Mouse (Mus musculus) forebrain, embryonic 13.5 days (tissue): ENCODE measurements around the gene Rps19. TPM values are rescaled to one million over a fixed set of nuclear protein-coding genes. Genes with fewer than 3 reads are reported as not detected.
"Not testable (repeated sequence)": the region's sequence is repeated elsewhere in the genome, so short reads cannot be mapped to it uniquely, and the experiment has no call there.

Experiments used
- ATAC-seq: fragments of 200-750 bp; cut with Nextera tagmentation; 2 replicates; pipeline ENCODE4 v1.8.0; 2017
- H3K27ac ChIP-seq: fragments of 300-500 bp; sonication (generic); 2 replicates; pipeline ENCODE4 v1.5.1; 2015; ENCODE audit warnings: inconsistent platforms, mild to moderate bottlenecking, moderate library complexity
- H3K27me3 ChIP-seq: fragments of 300-500 bp; sonication (generic); 2 replicates; pipeline ENCODE4 v1.6.1; 2015; ENCODE audit warnings: mild to moderate bottlenecking, inconsistent platforms
- H3K36me3 ChIP-seq: fragments of 300-500 bp; sonication (generic); 2 replicates; pipeline ENCODE4 v1.6.1; 2015; ENCODE audit warnings: mild to moderate bottlenecking, inconsistent platforms; ENCODE audit not compliant: poor library complexity, severe bottlenecking
- H3K4me1 ChIP-seq: fragments of 300-500 bp; sonication (generic); 2 replicates; pipeline ENCODE4 v1.6.1; 2015; ENCODE audit warnings: inconsistent platforms
- H3K4me2 ChIP-seq: fragments of 300-500 bp; sonication (generic); 2 replicates; pipeline ENCODE4 v1.6.1; 2015; ENCODE audit warnings: inconsistent platforms, mild to moderate bottlenecking, moderate library complexity
- H3K4me3 ChIP-seq: fragments of 300-500 bp; sonication (generic); 2 replicates; pipeline ENCODE4 v1.5.1; 2015; ENCODE audit warnings: mild to moderate bottlenecking, inconsistent platforms
- H3K9ac ChIP-seq: fragments of 300-500 bp; sonication (generic); 2 replicates; pipeline ENCODE4 v1.6.1; 2015; ENCODE audit warnings: mild to moderate bottlenecking, inconsistent platforms
- H3K9me3 ChIP-seq: fragments of 300-500 bp; sonication (generic); replicated peaks from 2 replicates; pipeline ENCODE4 v1.6.1; 2016; ENCODE audit warnings: inconsistent platforms
- WGBS: fragments of 180-500 bp; shearing (Covaris S2); methylation state at CpG from one replicate; pipeline ENCODE4 v1.1.7; 2015; 5-methylcytosine and 5-hydroxymethylcytosine counted together
- polyA plus RNA-seq: library from polyadenylated mRNA; unstranded; fragments of >200 nt; fragmentation: Nextera tagmentation; extraction: Ambion mirVana; gene quantifications from 2 replicates; pipeline ENCODE4 v1.2.1, GENCODE M21; 2015

Gene Rps19
- polyA plus RNA-seq = 1,732 and 1,934 TPM in 2 replicates

GRCm38 (mm10) chr7:24883896-24884692 lies at the start of gene Rps19:
Gene Rps19 (plus strand): TSS chr7:24884371.
- peak; percentile 93 for ATAC-seq
- H3K9ac ChIP-seq = peak within 1 kb of the TSS; percentile 100
- H3K4me3 ChIP-seq = peak within 1 kb of the TSS; percentile 91
- H3K4me1 ChIP-seq = peaks cover 31% of the 10 kb centered on the region
- H3K27me3 ChIP-seq = no peaks in the 10 kb centered on the region
- under 1% methylated on average over 57 of the region's 57 CpGs for WGBS
- H3K9me3 ChIP-seq = no peaks in the 10 kb centered on the region
- peaks cover 35% of the 10 kb centered on the region for H3K36me3 ChIP-seq
- peak within 1 kb of the TSS; percentile 86 for H3K4me2 ChIP-seq
- H3K27ac ChIP-seq = peak within 1 kb of the TSS; percentile 91

- H3K4me1 ChIP-seq, H3K4me3 ChIP-seq, H3K27ac ChIP-seq, H3K9ac ChIP-seq, H3K4me2 ChIP-seq, H3K36me3 ChIP-seq, H3K9me3 ChIP-seq, H3K27me3 ChIP-seq, ATAC-seq: not testable (repeated sequence)
- 70% methylated on average over 13 of the region's 13 CpGs for WGBS
Measured at GRCm38 (mm10) chr7:24838732-24839409, 45.3 kb upstream of the Rps19 start.

DNA sequence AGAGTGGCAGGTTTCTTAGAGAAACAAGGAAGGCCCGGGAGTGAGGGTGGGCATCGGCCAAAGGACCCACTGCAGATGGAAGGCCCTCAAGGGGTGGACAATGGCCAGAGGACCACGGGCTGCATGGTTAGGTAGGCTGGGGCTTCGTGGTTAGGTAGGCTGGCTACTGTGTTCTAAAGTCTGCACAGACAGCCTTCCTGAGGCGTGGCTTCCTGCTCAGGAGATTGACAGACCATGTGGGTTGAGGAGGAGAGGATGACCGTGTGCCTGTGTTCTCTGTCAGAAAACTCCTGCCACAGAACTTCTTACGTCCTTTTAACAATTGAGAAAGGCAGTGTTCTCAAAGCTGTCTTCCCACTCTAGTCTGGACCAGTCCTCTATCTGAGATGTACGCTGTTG lies 44.8 kb upstream of the Rps19 start:
- no peaks in the 10 kb centered on the region for H3K9me3 ChIP-seq
- H3K9ac ChIP-seq = no peak overlapping the region
- no peak overlapping the region for H3K27ac ChIP-seq
- no peak for ATAC-seq
- H3K27me3 ChIP-seq = no peaks in the 10 kb centered on the region
- no peak overlapping the region for H3K4me3 ChIP-seq
- 80% methylated on average over 8 of the region's 8 CpGs for WGBS
- no peak overlapping the region for H3K4me2 ChIP-seq
- no peaks in the 10 kb centered on the region for H3K4me1 ChIP-seq
- H3K36me3 ChIP-seq = no peaks in the 10 kb centered on the region

DNA sequence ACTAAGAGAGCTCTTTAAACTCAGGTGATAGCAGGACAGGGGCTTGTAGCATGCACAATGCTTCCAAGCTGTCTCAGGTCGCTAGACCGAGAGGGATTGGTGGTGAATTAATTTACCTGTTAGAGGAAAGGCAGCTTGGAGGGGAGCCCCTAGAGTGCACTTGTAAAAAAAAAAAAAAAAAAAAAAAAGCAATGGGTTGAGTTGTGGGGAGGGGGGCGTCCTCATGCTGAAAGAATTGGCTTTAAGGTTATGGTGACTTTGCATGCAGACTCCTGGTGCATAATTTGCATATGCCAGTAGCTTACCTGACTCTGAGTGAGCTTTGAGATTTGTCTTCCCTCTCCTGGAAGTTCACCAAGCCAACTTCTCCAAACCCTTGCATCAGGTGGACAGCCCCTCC lies 43.8 kb upstream of the Rps19 start:
- no peak overlapping the region for H3K9ac ChIP-seq
- no peak for ATAC-seq
- H3K4me1 ChIP-seq = no peaks in the 10 kb centered on the region
- H3K27me3 ChIP-seq = no peaks in the 10 kb centered on the region
- no peaks in the 10 kb centered on the region for H3K36me3 ChIP-seq
- no peak overlapping the region for H3K4me2 ChIP-seq
- no peak overlapping the region for H3K4me3 ChIP-seq
- 58% methylated on average over 3 of the region's 3 CpGs for WGBS
- no peak overlapping the region for H3K27ac ChIP-seq
- no peaks in the 10 kb centered on the region for H3K9me3 ChIP-seq

DNA sequence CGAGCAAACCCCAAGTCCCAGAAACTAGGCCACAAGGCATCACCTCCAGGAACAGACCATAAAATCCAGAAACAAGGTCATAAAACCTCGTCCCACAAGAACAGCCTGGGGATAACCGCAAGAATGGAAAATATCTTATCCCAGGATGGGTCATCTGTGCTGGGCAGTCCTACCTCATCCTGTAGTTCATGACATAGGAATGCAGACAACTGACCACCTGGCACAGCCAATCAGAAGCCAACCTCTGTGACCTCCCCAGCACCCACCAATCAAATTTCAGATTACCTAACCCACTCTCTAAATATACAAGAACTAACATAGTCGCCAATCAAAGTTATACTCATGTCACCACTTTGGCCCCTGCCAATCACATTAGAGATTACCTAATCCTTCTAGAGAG lies 43.2 kb upstream of the Rps19 start:
- Histone ChIP-seq H3K36me3 (no peaks in the 10 kb centered on the region), H3K9me3 (no peaks in the 10 kb centered on the region), H3K4me1 (no peaks in the 10 kb centered on the region), H3K27me3 (no peaks in the 10 kb centered on the region), H3K4me3 (no peak overlapping the region), H3K27ac (no peak overlapping the region), H3K4me2 (no peak overlapping the region), H3K9ac (no peak overlapping the region)
- WGBS = 66% methylated on average over 4 of the region's 4 CpGs
- no peak for ATAC-seq

DNA sequence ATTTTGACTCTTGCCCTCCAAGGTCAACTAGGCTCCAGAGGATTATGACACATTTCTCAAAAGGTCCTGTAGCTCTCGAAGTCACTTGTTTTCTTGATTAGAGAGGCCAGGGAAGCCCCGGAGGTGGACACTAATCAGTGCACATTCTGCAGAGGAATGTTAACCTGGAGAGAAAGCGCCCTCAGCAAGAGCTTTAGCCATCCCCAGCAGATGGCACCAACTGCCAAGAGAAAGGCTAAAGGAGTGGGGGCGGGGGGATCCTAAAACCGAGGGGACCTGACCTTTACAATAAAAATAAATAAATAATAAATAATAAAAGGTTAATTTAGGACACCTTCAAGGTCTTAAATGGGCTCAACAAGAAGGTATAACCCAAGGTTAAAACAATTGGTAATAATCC lies 40.0 kb upstream of the Rps19 start:
- Histone ChIP-seq H3K9ac (no peak overlapping the region), H3K4me2 (no peak overlapping the region), H3K27ac (no peak overlapping the region), H3K9me3 (no peaks in the 10 kb centered on the region), H3K27me3 (no peaks in the 10 kb centered on the region), H3K4me1 (0 out of 2 replicates have a peak, but pooled peaks cover 5% of the 10 kb centered on the region), H3K36me3 (no peaks in the 10 kb centered on the region), H3K4me3 (no peak overlapping the region)
- WGBS = 43% methylated on average over 5 of the region's 5 CpGs
- no peak for ATAC-seq

DNA sequence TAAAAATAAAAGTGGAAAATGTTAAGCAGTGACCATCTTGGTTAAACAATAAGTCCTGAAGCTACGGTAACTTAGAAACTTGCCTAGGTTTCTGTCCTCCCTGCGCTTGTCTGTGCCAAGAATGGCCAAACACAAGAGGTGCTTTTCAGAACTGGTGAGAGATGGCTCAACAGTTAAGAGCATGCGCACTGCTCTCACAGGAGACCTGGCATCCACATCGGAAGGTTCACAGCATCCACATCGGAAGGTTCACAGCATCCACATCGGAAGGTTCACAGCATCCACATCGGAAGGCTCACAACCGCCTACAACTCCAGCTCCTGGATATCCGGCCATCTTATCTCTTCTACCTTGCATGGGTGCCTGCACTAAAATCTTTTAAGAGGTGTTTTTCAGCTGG lies 39.0 kb upstream of the Rps19 start:
- no peak for ATAC-seq
- Histone ChIP-seq H3K4me3 (no peak overlapping the region), H3K27ac (no peak overlapping the region), H3K9ac (no peak overlapping the region), H3K36me3 (no peaks in the 10 kb centered on the region), H3K27me3 (no peaks in the 10 kb centered on the region), H3K4me2 (no peak overlapping the region), H3K4me1 (0 out of 2 replicates have a peak, but pooled peaks cover 5% of the 10 kb centered on the region), H3K9me3 (no peaks in the 10 kb centered on the region)
- WGBS = 83% methylated on average over 9 of the region's 9 CpGs

- Histone ChIP-seq H3K4me1 (0 out of 2 replicates have a peak, but pooled peaks cover 5% of the 10 kb centered on the region), H3K9ac (no peak overlapping the region), H3K9me3 (no peaks in the 10 kb centered on the region), H3K27ac (no peak overlapping the region), H3K27me3 (no peaks in the 10 kb centered on the region), H3K36me3 (no peaks in the 10 kb centered on the region), H3K4me3 (no peak overlapping the region), H3K4me2 (no peak overlapping the region)
- 4% methylated on average over 6 of the region's 6 CpGs for WGBS
- no peak for ATAC-seq
Measured at GRCm38 (mm10) chr7:24845713-24846112, 38.5 kb upstream of the Rps19 start.

GRCm38 (mm10) chr7:24846576-24846975 lies 37.6 kb upstream of the Rps19 start:
- not testable (repeated sequence) for H3K4me2 ChIP-seq, H3K4me3 ChIP-seq, ATAC-seq, H3K9ac ChIP-seq, H3K9me3 ChIP-seq, H3K4me1 ChIP-seq, H3K27ac ChIP-seq, H3K36me3 ChIP-seq, H3K27me3 ChIP-seq
- 23% methylated on average over 2 of the region's 2 CpGs for WGBS

GRCm38 (mm10) chr7:24850162-24850561 lies 34.0 kb upstream of the Rps19 start:
- H3K9me3 ChIP-seq = no peaks in the 10 kb centered on the region
- H3K4me3 ChIP-seq = no peak overlapping the region
- 23% methylated on average over 5 of the region's 5 CpGs for WGBS

DNA sequence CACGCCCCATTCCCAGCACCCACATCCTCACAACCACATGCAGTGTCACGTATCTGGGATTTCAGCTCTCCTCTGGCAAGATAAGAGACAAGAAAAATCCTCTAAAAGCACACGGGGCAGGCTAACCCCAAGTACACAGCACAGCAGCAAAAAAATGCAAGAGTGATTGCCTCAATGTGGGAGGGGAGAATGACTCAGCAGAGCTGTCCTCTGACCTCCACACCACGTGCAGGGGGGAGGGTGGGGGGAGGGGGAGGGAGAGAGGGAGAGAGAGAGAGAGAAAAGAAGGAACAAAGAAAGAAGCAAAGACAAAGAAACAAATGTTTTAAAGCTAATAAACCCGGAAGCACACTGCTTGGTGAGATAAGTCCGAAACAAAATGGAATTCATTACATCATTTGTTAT lies 33.3 kb upstream of the Rps19 start:
- 41% methylated on average over 6 of the region's 6 CpGs for WGBS

More at GRCm38 (mm10) chr7:24850162-24850561, 34.0 kb upstream of the Rps19 start:
- Histone ChIP-seq H3K4me1 (0 out of 2 replicates have a peak, but pooled peaks cover 5% of the 10 kb centered on the region), H3K4me2 (no peak overlapping the region), H3K27me3 (no peaks in the 10 kb centered on the region), H3K27ac (no peak overlapping the region), H3K36me3 (no peaks in the 10 kb centered on the region), H3K9ac (no peak overlapping the region)
- no peak for ATAC-seq

GRCm38 (mm10) chr7:24851596-24852325 lies 32.4 kb upstream of the Rps19 start:
- no peaks in the 10 kb centered on the region for H3K4me1 ChIP-seq
- H3K4me2 ChIP-seq = no peak overlapping the region
- no peak for ATAC-seq
- H3K9ac ChIP-seq = no peak overlapping the region
- WGBS = 87% methylated on average over 5 of the region's 5 CpGs
- no peak overlapping the region for H3K4me3 ChIP-seq
- H3K9me3 ChIP-seq = no peaks in the 10 kb centered on the region
- H3K27ac ChIP-seq = no peak overlapping the region
- no peaks in the 10 kb centered on the region for H3K36me3 ChIP-seq
- H3K27me3 ChIP-seq = no peaks in the 10 kb centered on the region

More for the DNA sequence above, 33.3 kb upstream of the Rps19 start:
- Histone ChIP-seq H3K27ac (no peak overlapping the region), H3K4me2 (no peak overlapping the region), H3K27me3 (no peaks in the 10 kb centered on the region), H3K36me3 (no peaks in the 10 kb centered on the region), H3K9ac (no peak overlapping the region), H3K4me1 (0 out of 2 replicates have a peak, but pooled peaks cover 5% of the 10 kb centered on the region), H3K9me3 (no peaks in the 10 kb centered on the region), H3K4me3 (no peak overlapping the region)
- no peak for ATAC-seq
